Mouse (Mus musculus): ENCODE results near the gene Fads3. TPM values are rescaled to one million over a fixed set of nuclear protein-coding genes. Genes with fewer than 3 reads are reported as not detected.

The Fads3 gene
- polyA plus RNA-seq (2012; rRNA removed): 40.8 and 57.7 TPM in 2 replicates
- 10.6 and 11.5 TPM in 2 replicates for polyA plus RNA-seq (2014; fragmentation: Nextera tagmentation; extraction: Ambion mirVana)

DNA sequence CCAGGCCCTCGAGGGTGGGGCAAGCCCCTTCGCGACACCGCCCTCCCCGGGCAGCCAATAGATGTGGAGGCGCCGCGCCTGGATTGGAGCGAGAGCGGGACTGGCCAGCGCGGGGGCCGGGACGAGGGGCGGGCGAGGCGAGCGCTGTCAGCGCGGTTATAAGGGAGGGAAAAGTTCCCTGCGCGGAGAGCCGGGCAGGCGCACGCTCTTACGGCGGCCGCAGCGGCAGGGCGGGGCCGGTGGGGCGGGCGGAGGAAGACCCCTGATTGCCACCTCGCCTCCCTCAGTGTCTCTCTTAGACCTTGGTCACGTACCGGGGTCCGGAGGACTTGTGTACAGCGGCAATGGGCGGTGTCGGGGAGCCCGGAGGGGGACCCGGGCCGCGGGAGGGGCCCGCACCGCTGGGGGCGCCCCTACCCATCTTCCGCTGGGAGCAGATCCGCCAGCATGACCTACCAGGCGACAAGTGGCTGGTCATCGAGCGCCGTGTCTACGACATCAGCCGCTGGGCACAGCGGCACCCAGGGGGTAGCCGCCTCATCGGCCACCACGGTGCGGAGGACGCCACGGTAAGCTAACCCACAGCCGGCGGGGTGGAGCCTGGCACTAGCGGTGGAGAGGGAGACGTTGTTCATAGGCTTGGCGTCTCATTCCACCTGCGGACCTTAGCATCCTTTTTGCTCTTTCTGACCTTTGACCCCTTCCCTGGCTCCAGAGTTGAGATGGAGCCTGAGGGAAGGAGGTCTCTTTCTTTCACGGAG is at the start of gene Fads3:
TSS of gene Fads3 (plus strand) at position 182 of the 761 bp plus-strand sequence.
- peak; percentile 88 for ATAC-seq (ENCODE audit: low FRiP score, low read depth)
- Histone ChIP-seq H3K4me3 (replicated peaks; ENCODE audit: low read length) (peak within 1 kb of the TSS; percentile 73), H3K9ac (ENCODE audit: low read depth, low read length, severe bottlenecking) (peak within 1 kb of the TSS; percentile 69), H3K4me1 (ENCODE audit: control insufficient read depth, insufficient read depth, low read length) (peaks cover 23% of the 10 kb centered on the region), H3K27ac (replicated peaks; ENCODE audit: low read depth, low read length) (0 out of 2 replicates have a peak within 1 kb of the TSS, but pooled peaks have one; percentile 26), H3K27me3 (ENCODE audit: control insufficient read depth, insufficient read depth, low read length) (no peaks in the 10 kb centered on the region), H3K9me3 (ENCODE audit: control insufficient read depth, low read length) (no peaks in the 10 kb centered on the region), H3K4me2 (replicated peaks; ENCODE audit: low read depth, low read length, severe bottlenecking) (peak within 1 kb of the TSS; percentile 96), H3K36me3 (ENCODE audit: control insufficient read depth, insufficient read depth, low read length) (no peaks in the 10 kb centered on the region)
- under 1% methylated on average over 33 of the region's 69 CpGs for WGBS
- peak; percentile 81 for DNase-seq (ENCODE audit: low spot score)
- 0 out of 2 replicates have a peak, but pooled peaks have one; percentile 10 for TF ChIP-seq POLR2A (IDR thresholded peaks at IDR 0.05; ENCODE audit: borderline replicate concordance, extremely low read depth, insufficient read depth, insufficient read length)

DNA sequence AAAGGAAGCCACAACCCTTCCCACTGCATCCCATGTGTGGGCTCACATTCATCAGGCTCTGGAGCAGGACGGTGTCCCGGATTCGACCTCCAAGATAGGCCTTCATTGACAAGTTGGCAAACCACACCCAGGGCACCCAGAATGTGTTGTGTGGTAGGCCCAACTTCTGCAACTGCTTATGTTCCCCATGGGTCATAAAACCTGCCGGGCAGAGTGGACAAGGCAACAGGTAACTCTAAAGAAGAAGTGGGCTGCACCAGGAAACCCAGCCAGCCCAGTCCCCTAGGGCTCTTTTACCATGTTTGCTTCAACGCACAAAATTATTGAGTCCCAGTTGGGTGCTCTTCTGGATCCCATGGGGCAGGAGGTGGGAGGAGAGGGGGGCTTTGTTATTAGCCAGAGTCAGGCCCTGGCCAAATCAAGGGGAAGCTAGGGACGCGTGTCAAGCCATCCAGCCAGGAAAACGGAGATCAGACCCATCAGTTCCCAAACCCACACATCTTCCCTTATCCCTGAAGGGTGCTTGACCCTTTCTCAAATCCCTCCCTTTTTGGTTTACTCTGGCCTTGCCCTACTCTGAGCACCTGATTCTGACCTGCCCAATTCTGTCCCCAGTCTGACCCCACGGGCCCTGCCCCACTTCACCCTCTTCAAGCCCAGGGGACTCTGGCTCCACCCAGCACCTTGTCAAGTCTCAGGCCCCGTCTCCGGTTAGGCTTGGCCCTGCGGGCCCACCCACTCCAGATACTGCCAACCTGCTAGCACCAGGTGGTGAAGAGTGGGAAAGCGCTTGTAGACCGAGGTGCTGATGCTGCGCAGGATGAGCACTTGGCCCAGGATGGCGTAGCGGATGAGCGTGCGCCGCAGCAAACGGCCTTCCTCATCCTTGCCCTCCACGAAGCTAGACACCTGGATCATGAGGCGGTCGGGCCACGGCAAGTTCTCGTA is 49.1 kb upstream of the Fads3 start:
- peaks cover 7% of the 10 kb centered on the region for H3K4me1 ChIP-seq (ENCODE audit: control insufficient read depth, insufficient read depth, low read length)
- peak overlapping the region; percentile 31 for H3K9ac ChIP-seq (ENCODE audit: low read depth, low read length, severe bottlenecking)
- TF ChIP-seq POLR2A (IDR thresholded peaks at IDR 0.05; ENCODE audit: borderline replicate concordance, extremely low read depth, insufficient read depth, insufficient read length): no peak
- H3K4me3 ChIP-seq (replicated peaks; ENCODE audit: low read length): peak overlapping the region; percentile 31
- DNase-seq (ENCODE audit: low spot score) (no peak), ATAC-seq (ENCODE audit: low FRiP score, low read depth) (peak; percentile 26)
- H3K27ac ChIP-seq (replicated peaks; ENCODE audit: low read depth, low read length): no peak overlapping the region
- peak overlapping the region; percentile 44 for H3K4me2 ChIP-seq (replicated peaks; ENCODE audit: low read depth, low read length, severe bottlenecking)
- 43% methylated on average over 26 of the region's 26 CpGs for WGBS
- no peaks in the 10 kb centered on the region for H3K27me3 ChIP-seq (ENCODE audit: control insufficient read depth, insufficient read depth, low read length)
- H3K36me3 ChIP-seq (ENCODE audit: control insufficient read depth, insufficient read depth, low read length): no peaks in the 10 kb centered on the region
- no peaks in the 10 kb centered on the region for H3K9me3 ChIP-seq (ENCODE audit: control insufficient read depth, low read length)

DNA sequence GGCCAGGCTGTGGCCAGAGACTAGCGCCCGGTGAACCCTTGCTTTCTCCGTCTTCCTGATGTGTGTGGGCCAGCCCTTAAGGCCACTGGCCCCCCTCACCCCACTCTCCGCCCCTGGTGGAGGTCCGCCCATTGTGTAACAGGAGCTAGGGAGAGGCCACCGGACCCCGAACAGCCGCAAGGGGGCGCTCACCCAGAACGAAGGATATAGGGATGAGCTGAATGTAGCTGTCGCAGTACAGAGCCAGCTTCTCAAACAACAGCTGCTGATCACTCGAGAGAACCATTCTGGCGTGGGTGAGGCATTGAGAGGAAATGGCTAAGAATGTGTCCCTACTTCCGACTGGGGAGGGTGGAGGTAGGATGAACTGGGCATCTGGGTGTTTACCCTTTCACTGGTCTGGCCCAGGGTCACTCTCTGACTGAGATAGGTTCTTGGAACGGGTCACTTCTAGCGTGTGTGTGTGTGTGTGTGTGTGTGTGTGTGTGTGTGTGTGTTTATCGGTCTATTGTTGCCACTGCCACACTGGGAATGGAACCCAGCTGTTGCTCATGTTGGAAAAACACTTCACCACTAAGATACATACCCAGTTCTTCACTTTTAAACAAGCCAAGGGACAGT is 48.2 kb upstream of the Fads3 start:
- peak overlapping the region; percentile 31; the same call in 1 of the 2 replicates for H3K9ac ChIP-seq (ENCODE audit: low read depth, low read length, severe bottlenecking)

DNA sequence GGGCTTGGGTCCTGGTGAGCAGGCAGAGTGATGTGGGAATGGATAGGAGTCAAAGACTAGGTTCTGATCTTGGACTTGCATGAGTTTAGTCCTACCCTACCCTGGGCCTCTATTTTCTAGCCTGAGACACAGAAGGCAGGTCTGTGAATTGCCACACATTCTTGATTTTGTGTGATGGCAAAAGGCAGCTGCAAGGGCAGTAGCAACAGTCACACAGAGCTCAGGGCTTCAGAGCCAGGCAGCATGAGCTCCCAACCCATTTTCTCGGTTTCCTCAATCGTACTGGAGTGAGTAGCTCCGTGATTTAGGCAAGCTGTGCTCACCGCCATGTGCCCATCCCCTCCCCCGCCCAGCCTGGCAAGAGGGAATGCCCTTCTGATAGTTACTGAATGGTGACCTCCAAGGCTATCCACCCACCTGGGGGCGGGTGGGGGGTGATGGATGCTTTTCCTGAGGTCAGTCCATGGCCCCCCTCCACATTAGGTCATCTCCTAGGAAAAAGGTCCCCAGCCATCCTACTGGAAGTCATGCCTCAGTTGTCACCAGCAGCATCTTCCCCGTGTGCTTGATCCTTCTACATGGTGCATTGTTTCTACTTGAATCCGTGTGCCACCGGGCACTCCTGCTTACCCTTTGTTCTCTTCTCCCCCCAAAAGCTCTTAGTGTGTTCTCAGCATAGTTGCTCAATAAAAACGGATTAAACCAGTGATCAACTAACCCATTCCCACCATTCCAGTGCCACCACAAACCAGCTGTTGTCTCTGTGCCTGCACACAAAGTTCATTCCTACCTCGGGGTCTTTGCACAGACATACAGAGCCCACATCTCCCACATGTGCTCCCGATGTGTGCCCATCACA is 43.9 kb upstream of the Fads3 start:
- H3K27ac ChIP-seq (replicated peaks; ENCODE audit: low read depth, low read length): no peak overlapping the region
- WGBS: 72% methylated on average over 12 of the region's 12 CpGs
- TF ChIP-seq POLR2A (IDR thresholded peaks at IDR 0.05; ENCODE audit: borderline replicate concordance, extremely low read depth, insufficient read depth, insufficient read length): no peak

More for the DNA sequence above, 48.2 kb upstream of the Fads3 start:
- H3K4me1 ChIP-seq (ENCODE audit: control insufficient read depth, insufficient read depth, low read length): peaks cover 4% of the 10 kb centered on the region; the same call in 1 of the 2 replicates
- peak overlapping the region; percentile 31 for H3K4me3 ChIP-seq (replicated peaks; ENCODE audit: low read length)
- 10% methylated on average over 17 of the region's 17 CpGs for WGBS
- H3K27me3 ChIP-seq (ENCODE audit: control insufficient read depth, insufficient read depth, low read length): no peaks in the 10 kb centered on the region
- ATAC-seq (ENCODE audit: low FRiP score, low read depth): peak; percentile 90
- no peaks in the 10 kb centered on the region for H3K9me3 ChIP-seq (ENCODE audit: control insufficient read depth, low read length)
- TF ChIP-seq POLR2A (IDR thresholded peaks at IDR 0.05; ENCODE audit: borderline replicate concordance, extremely low read depth, insufficient read depth, insufficient read length): no peak
- no peaks in the 10 kb centered on the region for H3K36me3 ChIP-seq (ENCODE audit: control insufficient read depth, insufficient read depth, low read length)
- H3K27ac ChIP-seq (replicated peaks; ENCODE audit: low read depth, low read length): no peak overlapping the region
- H3K4me2 ChIP-seq (replicated peaks; ENCODE audit: low read depth, low read length, severe bottlenecking): peak overlapping the region; percentile 44
- DNase-seq (ENCODE audit: low spot score): peak; percentile 87

More for the DNA sequence above, 43.9 kb upstream of the Fads3 start:
- H3K4me3 ChIP-seq (replicated peaks; ENCODE audit: low read length): no peak overlapping the region
- peaks cover 4% of the 10 kb centered on the region; the same call in 1 of the 2 replicates for H3K4me1 ChIP-seq (ENCODE audit: control insufficient read depth, insufficient read depth, low read length)
- H3K4me2 ChIP-seq (replicated peaks; ENCODE audit: low read depth, low read length, severe bottlenecking): no peak overlapping the region
- H3K9ac ChIP-seq (ENCODE audit: low read depth, low read length, severe bottlenecking): no peak overlapping the region
- H3K27me3 ChIP-seq (ENCODE audit: control insufficient read depth, insufficient read depth, low read length): no peaks in the 10 kb centered on the region
- no peaks in the 10 kb centered on the region for H3K36me3 ChIP-seq (ENCODE audit: control insufficient read depth, insufficient read depth, low read length)
- no peaks in the 10 kb centered on the region for H3K9me3 ChIP-seq (ENCODE audit: control insufficient read depth, low read length)
- ATAC-seq (ENCODE audit: low FRiP score, low read depth) (no peak), DNase-seq (ENCODE audit: low spot score) (no peak)
